Mouse (Mus musculus) c-Kit-negative CD71-positive TER-119-positive erythroid progenitor cells, embryonic 14.5 days (primary cell): ENCODE measurements around the gene Prss2.
"Not testable (repeated sequence)": the region's sequence is repeated elsewhere in the genome, so short reads cannot be mapped to it uniquely, and the experiment has no call there.

ENCODE experiments used
- DNase-seq: peaks from one replicate; pipeline ENCODE4 v3.0.0-alpha.2; 2013; ENCODE audit warnings: low read depth, low spot score

The Prss2 gene

DNA sequence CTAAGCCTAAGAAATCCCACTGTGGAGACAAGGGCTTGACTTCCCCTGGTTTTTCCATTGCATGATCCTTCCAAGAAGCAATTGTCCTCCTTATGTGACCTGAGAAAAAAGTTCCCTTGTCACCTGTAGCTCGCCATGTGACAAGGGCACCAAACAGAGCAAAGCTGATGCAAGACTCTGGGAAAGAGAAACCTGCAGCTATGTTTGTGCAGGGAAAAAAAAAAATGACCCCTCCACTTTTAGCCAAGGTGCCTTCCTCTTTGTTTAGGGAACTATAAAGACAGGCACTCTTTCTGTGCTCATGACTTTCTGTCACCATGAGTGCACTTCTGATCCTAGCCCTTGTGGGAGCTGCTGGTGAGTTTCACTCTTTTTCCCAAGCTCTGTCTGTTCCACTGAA is at the start of gene Prss2:
Gene Prss2, plus strand, starts transcription at position 301 of the 400 bp plus-strand sequence.
- DNase-seq = no peak

DNA sequence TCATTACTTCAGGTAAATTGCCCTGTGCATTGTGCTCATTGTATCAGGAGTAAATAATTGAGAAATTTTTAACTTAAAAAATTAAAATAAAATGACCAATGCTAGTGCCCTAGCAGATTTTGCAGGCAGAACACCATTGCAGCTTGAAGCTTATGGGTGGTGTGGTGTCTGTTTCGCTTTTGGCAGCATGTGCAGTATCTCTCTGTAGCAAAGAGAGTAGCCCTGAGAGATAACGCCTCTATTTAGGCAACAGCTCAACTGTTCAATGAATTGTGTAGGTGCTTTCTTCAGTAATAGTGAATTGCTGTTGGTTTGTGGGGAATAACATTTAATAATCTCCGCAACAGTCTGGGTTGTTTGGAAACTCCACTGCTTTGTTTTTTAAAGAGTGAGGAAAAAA is 22.2 kb upstream of the Prss2 start:
- no peak for DNase-seq

DNA sequence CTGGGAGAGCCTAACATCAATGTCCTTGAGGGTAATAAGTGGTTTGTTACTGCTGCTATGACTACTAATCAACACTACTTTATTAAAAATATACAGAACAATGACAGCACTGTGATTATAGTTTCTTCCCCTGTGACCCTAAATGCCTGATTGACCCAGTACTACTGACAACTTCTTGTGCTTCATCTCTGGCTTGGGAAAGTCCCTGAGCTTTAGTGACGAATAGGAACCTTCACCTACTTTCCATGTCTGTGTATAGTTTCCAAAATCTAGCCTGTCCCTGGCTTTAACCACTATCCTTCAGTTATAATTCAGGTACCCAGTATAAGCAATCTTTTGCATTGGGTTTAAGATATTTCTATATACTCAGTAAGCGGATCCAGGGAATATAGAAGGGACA is 16.7 kb upstream of the Prss2 start:
- no peak for DNase-seq

DNA sequence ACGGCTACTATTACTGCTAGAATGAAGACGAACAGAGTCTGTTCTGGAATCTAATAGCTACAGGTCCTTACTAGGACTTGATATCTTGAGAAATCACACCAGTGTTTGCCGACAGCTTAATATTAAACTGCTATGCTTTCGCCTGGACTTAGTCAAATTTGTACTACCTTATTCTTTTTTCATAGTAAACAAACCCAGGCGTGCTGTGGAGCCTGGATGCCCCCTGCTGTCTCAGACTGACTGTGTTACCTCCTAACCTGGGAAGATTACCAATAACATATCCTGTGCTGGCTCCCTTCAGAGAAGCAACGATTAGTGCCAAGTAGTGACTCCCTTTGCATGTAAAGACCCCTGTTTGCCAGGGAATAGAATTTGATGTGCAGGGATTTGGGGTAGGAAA is 16.3 kb upstream of the Prss2 start:
- no peak for DNase-seq

DNA sequence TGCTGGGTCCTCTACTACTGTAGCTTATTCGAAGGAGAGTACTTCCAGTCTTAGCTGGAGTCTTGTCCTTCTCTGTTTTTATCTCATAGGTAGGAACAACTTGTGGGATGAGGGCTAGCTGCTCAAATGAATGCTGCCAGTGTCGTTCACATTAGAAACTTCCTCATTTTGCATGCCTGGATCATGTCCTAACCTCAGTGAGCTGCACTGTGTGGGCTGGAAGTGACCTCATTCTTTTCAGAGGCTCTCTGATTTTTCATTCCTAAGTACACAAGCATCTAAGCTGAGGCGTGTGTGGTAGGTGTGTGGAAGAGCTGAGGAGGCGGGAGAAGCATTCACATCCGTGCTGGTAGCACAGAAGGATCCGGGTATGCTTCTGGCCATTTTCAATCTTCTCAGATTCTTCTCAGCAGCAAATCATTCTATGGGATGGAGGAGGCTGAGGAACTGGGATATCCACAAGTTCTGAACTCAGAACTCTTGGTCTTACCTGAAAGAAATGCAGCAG is 3.5 kb upstream of the Prss2 start:
- DNase-seq = no peak

DNA sequence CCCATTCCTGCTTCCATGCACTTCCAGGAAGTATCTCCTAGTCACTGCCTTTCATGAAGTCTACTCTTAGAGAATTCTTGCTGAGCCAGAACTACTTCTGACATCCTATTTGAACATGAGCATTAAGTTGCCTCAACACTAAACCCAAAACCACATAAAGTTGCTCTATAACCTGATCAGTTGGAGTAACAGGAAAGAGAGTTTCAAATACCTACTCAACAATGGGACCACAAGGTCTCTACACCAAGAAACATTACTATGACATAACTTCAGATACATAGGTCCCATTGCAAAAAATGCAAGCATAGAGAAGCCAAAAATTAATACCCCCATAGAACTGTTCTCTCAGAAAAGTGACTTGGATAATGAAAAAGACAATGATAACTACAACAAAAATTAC is 4.9 kb downstream of the Prss2 start:
- DNase-seq = no peak

DNA sequence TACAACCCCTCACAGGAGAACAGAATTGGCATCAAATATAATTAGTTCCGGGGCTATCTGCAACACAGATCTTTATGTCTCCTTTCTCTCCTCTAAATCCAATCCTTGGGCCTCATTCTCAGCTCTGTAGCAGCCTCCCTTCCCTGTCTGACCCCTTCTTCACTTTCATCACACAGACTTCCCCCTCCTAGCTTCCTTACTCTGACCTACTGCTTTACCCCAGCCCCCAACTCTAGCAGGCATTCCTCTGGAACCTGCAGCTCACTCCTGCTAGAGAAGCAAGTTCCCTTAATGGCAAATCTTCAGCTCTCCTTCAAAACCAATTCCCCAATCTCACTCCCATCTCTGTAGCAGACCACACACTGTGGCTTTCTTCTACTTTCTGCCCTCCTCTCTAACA is 5.8 kb downstream of the Prss2 start:
- no peak for DNase-seq

DNA sequence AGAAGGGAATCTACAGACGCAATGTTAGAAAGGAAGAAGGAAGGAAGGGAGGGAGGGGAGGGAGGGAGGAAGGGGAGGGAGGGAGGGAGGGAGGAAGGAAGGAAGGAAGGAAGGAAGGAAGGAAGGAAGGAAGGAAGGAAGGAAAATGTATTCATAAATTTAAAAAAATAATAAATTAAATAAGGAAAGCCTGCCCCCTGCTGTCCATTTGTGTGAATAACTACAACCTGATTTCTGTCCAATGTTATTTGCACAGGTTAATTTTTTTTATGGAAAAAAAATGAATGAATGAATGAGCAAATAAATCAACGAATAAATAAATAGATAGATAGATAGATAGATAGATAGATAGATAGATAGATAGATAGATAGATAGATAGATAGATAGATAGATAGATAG is 8.4 kb downstream of the Prss2 start:
- peak; percentile 5 for DNase-seq

DNA sequence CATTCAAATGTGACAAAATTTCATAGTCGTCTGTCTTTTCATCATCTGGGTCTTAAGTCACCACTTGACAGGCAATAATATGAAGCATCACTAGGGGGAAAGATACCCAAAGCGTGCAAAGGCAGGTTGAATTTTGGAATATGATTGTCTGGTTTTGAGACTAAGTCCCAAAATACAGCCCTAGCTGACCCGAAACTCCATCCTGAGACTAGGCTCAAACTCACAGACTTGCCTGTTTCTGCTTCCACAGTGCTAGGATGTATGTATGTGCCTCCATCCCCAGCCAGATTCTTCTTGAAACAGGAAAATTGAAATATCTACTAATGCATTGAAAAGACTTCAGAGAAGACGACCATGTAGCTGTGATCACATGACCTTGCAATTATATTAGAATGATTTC is 10.6 kb downstream of the Prss2 start:
- no peak for DNase-seq

DNA sequence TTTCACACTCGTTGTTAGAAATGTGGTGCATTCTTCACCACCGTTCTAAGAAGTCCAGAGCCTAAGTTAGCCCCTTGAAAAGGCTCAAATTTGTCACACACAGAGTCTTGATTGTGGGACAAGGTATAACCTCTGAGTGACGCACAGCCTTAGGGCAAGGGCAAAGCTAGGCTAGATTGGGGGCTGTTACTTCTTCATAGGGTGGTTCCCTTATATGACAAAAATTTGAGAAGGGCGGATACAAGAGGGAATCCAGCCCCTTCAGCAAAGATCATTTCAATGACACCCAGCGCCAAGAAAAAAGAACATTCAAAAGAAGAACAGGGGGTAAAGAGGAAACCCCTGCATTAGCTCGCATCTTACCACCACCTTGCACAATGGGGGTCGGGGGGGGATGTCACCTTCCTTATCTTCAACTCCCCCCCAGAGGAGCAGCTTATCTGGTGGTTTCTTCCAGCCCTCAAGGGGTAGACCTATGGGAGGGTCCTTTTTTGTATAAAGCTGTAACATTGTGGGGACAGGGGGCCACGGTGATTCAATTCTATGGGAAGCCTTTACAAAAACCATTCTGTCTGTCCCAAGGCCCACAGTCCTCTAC is 11.2 kb downstream of the Prss2 start:
- DNase-seq = no peak

DNA sequence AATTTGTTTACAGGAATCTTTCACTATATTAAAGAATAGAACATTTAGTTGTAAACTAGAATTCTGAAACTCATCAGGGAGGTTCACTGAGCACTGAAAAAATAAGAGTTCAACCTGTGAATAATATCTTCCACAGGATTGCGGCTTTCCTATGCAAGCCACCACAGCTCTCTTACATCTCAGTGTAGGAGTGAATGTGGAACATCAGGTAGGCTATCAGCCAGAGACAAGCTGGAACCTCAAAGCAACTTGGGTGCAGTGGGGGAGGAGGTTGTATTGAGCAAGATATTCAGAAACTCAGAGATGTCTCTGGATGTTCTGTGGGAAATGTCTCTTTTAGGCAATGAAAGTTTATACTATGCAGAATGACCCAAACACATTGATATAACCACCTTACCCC is 15.8 kb downstream of the Prss2 start:
- no peak for DNase-seq

DNA sequence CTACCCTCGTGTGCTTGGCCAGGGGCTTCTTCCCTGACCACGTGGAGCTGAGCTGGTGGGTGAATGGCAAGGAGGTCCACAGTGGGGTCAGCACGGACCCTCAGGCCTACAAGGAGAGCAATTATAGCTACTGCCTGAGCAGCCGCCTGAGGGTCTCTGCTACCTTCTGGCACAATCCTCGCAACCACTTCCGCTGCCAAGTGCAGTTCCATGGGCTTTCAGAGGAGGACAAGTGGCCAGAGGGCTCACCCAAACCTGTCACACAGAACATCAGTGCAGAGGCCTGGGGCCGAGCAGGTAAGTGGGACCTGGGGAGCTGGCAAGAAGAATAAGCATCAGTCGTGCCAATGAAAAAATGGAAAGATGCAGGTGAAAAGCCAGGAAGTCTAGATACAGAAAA is 16.7 kb downstream of the Prss2 start:
- DNase-seq = not testable (repeated sequence)

DNA sequence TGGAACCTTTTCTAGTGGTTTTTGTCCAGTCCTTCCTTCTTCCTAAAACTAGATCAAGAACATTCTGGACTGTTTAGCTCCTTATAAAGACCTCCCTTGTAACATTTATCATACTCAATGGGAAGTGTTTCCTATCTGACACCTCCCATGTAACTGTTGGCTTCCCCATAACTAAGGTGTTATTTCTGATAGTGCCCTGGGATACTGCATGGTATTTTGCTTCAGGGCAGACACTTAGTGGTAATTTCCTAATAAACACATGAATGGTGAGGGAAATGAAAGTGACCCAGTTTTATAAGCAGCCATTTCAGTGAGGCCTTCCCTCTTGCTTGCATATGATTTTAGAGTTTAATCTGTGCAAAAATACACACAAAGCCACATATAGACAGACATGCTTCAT is 19.2 kb downstream of the Prss2 start:
- no peak for DNase-seq

DNA sequence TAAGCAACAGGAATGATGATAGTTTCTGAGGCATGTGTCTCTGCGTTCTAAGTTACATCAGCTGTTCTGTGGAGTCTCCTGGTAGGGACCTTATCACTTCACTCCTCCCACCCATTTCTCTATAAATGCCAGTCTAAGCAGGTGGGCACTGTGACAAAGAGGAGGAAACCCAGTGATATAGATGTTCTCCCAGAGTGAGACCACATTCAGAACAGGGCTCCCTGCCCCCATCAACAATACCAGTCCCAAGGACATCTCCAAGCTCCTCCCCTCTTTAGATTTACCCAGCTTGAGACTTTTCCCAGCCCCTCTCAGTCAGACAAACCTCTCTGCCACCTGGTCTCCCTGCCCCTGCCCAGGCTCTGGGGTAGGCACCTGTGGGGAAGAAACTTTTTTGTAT is 20.2 kb downstream of the Prss2 start:
- no peak for DNase-seq

DNA sequence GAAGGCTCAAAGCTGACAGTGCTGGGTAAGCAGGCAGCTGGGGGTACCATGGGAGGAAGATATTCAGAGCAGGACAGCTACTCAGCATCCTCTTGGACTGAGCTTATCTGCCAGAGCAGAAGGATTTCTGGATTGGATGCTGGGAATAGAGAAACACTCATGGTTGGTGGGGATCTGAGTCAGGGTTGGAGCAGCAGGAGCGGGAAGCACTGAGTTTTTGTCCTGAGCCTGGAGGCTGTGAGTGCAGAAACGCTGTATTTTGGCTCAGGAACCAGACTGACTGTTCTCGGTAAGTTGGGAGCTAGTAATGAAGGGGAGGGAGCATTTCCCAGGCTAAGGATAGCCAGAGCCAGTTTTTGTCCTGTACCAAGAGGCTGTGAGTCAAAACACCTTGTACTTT is 21.4 kb downstream of the Prss2 start:
- no peak for DNase-seq

DNA sequence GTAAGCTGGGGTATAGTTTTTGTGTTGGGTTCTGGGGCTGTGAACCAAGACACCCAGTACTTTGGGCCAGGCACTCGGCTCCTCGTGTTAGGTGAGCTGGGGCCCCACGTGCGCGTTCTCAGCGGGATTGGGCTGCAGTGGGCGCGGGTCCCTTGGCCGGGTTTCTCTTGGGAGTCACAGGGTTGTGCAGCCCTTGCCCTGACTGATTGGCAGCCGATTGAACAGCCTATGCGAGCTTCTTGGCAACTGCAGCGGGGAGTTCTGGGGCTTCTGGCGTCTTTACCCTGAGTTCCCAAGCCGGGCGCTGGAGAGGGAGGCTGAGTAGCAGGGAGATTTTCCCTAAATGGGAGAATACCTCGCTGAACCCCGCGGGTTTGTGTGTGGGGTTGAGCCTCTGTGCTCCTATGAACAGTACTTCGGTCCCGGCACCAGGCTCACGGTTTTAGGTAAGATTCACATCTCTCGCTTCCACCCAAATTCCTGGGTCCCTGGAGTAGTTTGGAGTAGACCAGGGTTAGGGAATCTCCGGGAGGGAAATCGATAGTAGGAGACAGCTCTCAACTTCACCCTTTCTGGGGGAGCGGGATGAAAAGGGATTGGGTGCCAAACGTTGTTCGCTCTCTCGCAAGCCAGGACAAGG is 21.9 kb downstream of the Prss2 start:
- no peak for DNase-seq

DNA sequence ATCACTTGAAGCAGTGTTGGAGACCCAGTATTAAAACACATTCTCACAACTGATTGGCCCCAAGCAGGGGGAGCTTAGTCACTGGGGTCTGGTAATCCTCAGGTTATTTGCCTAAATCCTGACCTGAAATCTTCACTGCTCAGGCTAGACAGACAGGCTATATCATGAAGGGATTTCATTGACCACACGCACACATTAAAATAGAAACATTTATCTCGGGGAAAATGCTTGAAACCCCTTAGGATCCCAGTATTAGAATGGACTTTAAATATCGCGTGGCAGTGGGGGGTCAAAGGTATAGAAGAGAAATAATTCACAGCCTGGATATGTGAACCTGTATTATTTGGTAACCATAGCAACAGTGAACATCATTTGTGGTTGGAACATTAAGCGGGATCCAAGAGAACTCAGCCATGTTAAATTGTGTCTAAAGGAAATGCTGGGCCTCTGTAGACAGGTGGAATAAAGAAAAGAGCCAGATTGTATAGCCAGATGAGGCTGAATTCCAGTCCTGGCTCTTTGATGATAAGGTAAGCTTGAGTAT is 22.9 kb downstream of the Prss2 start:
- DNase-seq = no peak

DNA sequence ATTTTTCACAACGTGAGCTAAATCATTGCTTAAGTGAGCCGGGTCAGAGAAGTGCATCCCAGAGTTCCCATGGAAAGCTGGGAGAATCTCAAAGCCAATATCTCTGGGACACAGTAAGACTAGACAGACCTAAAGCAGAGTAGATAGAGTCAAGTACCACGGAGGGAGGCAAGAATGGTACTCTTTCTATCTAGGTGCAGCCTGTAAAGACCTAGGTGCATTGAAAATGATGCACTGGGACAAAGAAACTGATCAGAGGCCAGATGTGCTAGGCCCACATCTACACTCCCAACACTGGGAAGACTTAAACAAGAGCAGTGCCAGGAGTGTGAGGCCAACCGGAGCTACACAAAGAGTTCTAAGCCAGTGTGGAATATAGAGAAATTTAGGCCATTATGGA is 23.7 kb downstream of the Prss2 start:
- no peak for DNase-seq

DNA sequence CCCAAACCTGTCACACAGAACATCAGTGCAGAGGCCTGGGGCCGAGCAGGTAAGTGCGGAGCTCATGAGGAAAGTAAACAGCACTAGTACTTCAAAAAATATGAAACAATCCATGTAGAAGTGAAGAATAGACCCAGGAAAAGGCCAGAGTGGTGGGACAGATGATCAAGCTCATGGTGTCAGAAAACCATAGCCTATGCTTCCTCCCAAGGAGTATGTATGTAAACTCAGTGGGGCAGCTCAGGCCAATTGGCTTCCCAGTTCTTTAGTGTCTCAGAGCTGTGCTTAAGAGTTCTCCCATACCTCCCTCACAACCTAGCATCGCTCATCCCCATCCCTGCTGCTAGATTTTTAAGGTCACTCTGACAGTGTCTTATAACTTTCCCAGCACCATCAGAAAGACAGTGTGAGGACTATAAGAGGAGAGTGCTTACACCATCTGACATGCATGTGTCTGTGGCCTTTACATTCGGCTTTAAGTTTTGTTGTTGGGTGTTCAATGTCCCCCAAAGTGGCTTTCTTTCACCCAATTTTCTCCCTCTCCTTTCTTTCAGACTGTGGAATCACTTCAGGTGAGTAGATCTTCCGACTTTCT is 25.6 kb downstream of the Prss2 start:
- no peak for DNase-seq

DNA sequence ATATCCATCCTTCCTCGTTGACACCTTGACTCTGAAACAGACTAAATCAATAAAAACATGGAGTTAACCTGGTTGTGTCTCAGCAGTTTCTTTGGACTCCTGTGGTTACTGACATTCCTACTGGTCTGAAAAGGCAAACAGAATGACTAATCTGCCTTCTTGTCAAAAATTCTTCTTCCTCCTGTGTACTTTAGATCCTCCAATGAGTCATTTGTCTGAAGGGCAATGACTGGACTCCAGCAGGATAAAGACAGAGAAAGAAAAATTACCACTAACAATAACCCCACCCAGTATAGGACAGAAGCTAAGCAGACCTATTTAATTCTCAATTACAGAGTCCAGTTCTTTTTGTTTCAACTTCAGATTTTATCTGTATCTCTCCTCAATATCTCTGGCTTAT is 26.7 kb downstream of the Prss2 start:
- no peak for DNase-seq

DNA sequence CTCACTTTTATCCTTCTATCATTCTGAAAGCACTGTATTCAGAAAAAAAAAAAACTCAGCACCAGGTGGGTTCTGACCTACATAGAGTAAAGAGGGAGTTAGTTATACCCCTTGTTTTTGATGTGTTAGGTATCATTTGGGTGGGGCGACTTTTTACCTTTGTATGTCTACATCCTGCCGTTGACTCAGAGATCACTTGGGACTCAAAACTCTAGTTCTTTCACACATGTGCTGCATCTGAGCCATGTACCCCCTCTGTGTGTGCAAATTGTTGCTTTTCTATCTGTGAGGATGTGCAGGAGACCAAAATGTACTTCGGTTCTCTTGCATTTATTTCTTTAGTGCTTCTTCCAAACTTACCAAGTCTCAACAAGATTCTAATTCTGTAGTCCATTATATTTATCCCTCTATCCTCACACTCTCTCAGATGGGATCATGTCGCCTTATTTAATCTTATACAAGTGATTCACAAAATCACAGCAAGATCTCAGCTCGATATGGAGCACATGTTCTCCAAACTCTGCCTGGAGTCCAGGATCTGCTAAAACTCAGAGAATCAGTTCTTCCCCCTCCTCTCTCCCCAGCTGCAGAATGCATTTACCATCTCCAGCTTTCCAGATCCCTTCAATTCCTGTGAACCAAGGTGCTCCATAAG is 31.9 kb downstream of the Prss2 start:
- no peak for DNase-seq
